Mouse (Mus musculus) kidney, postnatal 25 days (tissue): ENCODE measurements around the gene Drd4.
A peak's percentile ranks its signal among the peaks of the same experiment; 100 is the strongest.

Source experiments
- DNase-seq, 2 experiments: peaks; one replicate each; pipeline ENCODE4 v3.0.0; 2021; ENCODE audit warnings: mixed read lengths in 2 of 2

The Drd4 gene

GRCm38 (mm10) chr7:141292583-141293388, 980 bp downstream of the Drd4 start:
- DNase-seq, result no peak

GRCm38 (mm10) chr7:141293852-141294471, 2.2 kb downstream of the Drd4 start:
- peak; percentile 38 to 65 for DNase-seq

GRCm38 (mm10) chr7:141294479-141294878, 2.7 kb downstream of the Drd4 start:
- DNase-seq, result no peak

GRCm38 (mm10) chr7:141297926-141298650, 6.3 kb downstream of the Drd4 start:
- no peak for DNase-seq

GRCm38 (mm10) chr7:141299175-141299574, 7.4 kb downstream of the Drd4 start:
- no peak for DNase-seq

- DNase-seq, result no peak
Observed at GRCm38 (mm10) chr7:141301386-141301785, 9.6 kb downstream of the Drd4 start.

GRCm38 (mm10) chr7:141302702-141303268, 11.0 kb downstream of the Drd4 start:
- DNase-seq, result no peak

GRCm38 (mm10) chr7:141304537-141304936, 12.7 kb downstream of the Drd4 start:
- no peak for DNase-seq

GRCm38 (mm10) chr7:141314416-141314815, 22.6 kb downstream of the Drd4 start:
- no peak for DNase-seq

GRCm38 (mm10) chr7:141315076-141315475, 23.3 kb downstream of the Drd4 start:
- no peak for DNase-seq

GRCm38 (mm10) chr7:141315974-141316373, 24.2 kb downstream of the Drd4 start:
- peak; percentile 80 to 86 for DNase-seq

GRCm38 (mm10) chr7:141317619-141318132, 25.9 kb downstream of the Drd4 start:
- peak in 1 of 2 experiments; percentile 73 for DNase-seq

GRCm38 (mm10) chr7:141319446-141319845, 27.6 kb downstream of the Drd4 start:
- DNase-seq, result no peak

GRCm38 (mm10) chr7:141324686-141325085, 32.9 kb downstream of the Drd4 start:
- peak in 1 of 2 experiments; percentile 60 for DNase-seq

GRCm38 (mm10) chr7:141326546-141327446, 35.0 kb downstream of the Drd4 start:
- peak in 1 of 2 experiments; percentile 33 for DNase-seq

GRCm38 (mm10) chr7:141327469-141328372, 35.9 kb downstream of the Drd4 start, which contains the start of the genes Deaf1 and Tmem80:
Deaf1 (minus strand) TSS chr7:141327690.
Tmem80 (plus strand) TSS chr7:141327739.
- peak; percentile 99 to 100 for DNase-seq

- DNase-seq, result no peak
Observed at GRCm38 (mm10) chr7:141328373-141328990, 36.7 kb downstream of the Drd4 start.

- no peak for DNase-seq
Observed at GRCm38 (mm10) chr7:141330706-141331105, 38.9 kb downstream of the Drd4 start.

- DNase-seq, result peak; percentile 81 to 93
Observed at GRCm38 (mm10) chr7:141331990-141332389, 40.2 kb downstream of the Drd4 start.

- DNase-seq, result peak in 1 of 2 experiments; percentile 9
Observed at GRCm38 (mm10) chr7:141335044-141335579, 43.3 kb downstream of the Drd4 start.
